Mouse (Mus musculus) embryonic fibroblast, embryonic 13.5 days (primary cell): Measurements from ENCODE around the gene Odc1.

Source experiments
- CTCF ChIP-seq: IDR thresholded peaks from 2 replicates; pipeline ENCODE4 v1.5.1; 2011; ENCODE audit warnings: mild to moderate bottlenecking, control low read depth, low read length, moderate library complexity, borderline replicate concordance; ENCODE audit not compliant: insufficient read depth
- POLR2A ChIP-seq: IDR thresholded peaks from 2 replicates; pipeline ENCODE4 v1.6.1; 2011; ENCODE audit warnings: low read depth, mild to moderate bottlenecking, control low read depth, low read length, moderate library complexity

DNA sequence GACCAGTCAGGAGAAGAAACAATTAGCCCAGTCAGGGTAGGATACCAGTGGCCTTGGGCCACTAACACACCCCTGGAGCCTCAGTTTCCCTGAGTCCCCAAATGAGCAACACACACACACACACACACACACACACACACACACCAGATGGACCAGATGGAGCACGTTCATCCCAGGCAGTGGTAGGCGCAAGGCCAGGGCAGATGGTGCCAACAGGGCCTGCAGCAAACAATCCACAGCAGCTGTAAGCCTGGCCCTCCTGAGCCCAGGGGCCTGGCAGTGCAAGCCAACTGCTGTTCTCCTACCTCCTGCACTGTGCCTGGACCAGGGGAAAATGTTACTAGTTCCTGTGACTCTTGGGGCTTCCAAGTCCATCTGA, 13.4 kb downstream of the Odc1 start:
- TF ChIP-seq CTCF (no peak), POLR2A (no peak)
